In genomic region chr19:30744426-30744825, GRCm38 (mm10) we compare ENCODE assay signal across 25 mouse cellular contexts.
DNase-seq lines count a peak whose midpoint lies in the region; ATAC-seq and TF ChIP-seq lines count a peak whose summit lies in the region.
"Had no signal": no experiment of that assay in that cellular context is flagged by ENCODE, and none has a peak within 500 bp of the region (broad histone marks: within the 10 kb centered on the region; RNA-seq: fewer than 3 reads in every experiment).

No protein-coding gene starts in this region.

- H3K4me2 ChIP-seq in forebrain, embryonic 16.5 days (ENCODE audit: low read length) = no peak overlapping the region
- H3K4me2 ChIP-seq in hindbrain, embryonic 12.5 days (replicated peaks) = no peak overlapping the region
- H3K4me2 ChIP-seq: embryonic facial prominence, embryonic 13.5 days; embryonic facial prominence, embryonic 15.5 days; forebrain, embryonic 12.5 days had no signal

- H3K4me1 ChIP-seq in forebrain, embryonic 16.5 days (replicated peaks; ENCODE audit: control insufficient read depth, insufficient read depth, low read length) = no peaks in the 10 kb centered on the region
- H3K4me1 ChIP-seq in hindbrain, embryonic 12.5 days = no peaks in the 10 kb centered on the region
- H3K4me1 ChIP-seq: embryonic facial prominence, embryonic 13.5 days; embryonic facial prominence, embryonic 15.5 days; forebrain, embryonic 10.5 days; forebrain, embryonic 12.5 days had no signal

- ATAC-seq in granulocyte monocyte progenitor cell, adult 5-6 weeks (replicated peaks; ENCODE audit: poor library complexity, severe bottlenecking) = peak; percentile 76
- ATAC-seq in megakaryocyte, adult 5-6 weeks (ENCODE audit: poor library complexity, severe bottlenecking) = peak; percentile 92
- ATAC-seq in forebrain, embryonic 16.5 days = no peak
- ATAC-seq in hindbrain, embryonic 12.5 days (ENCODE audit: low FRiP score) = no peak
- ATAC-seq: forebrain, embryonic 14.5 days; forebrain, postnatal 0 days had no signal

- H3K9ac ChIP-seq in forebrain, embryonic 16.5 days (replicated peaks; ENCODE audit: low read depth, low read length) = no peak overlapping the region
- no peak overlapping the region for H3K9ac ChIP-seq in hindbrain, embryonic 12.5 days
- H3K9ac ChIP-seq: embryonic facial prominence, embryonic 13.5 days; embryonic facial prominence, embryonic 15.5 days; forebrain, embryonic 12.5 days; forebrain, postnatal 0 days had no signal

- no peaks in the 10 kb centered on the region for H3K9me3 ChIP-seq in forebrain, embryonic 16.5 days (ENCODE audit: control insufficient read depth, low read length)
- no peaks in the 10 kb centered on the region for H3K9me3 ChIP-seq in hindbrain, embryonic 12.5 days (replicated peaks)
- H3K9me3 ChIP-seq: embryonic facial prominence, embryonic 13.5 days; embryonic facial prominence, embryonic 15.5 days; forebrain, embryonic 10.5 days; forebrain, embryonic 12.5 days had no signal

- no peaks in the 10 kb centered on the region for H3K27me3 ChIP-seq in forebrain, embryonic 16.5 days (replicated peaks; ENCODE audit: control insufficient read depth, insufficient read depth, low read length)
- H3K27me3 ChIP-seq in hindbrain, embryonic 12.5 days = no peaks in the 10 kb centered on the region
- H3K27me3 ChIP-seq: embryonic facial prominence, embryonic 13.5 days; embryonic facial prominence, embryonic 15.5 days; forebrain, embryonic 12.5 days had no signal

- peak overlapping the region; percentile 68 for H3K27ac ChIP-seq in gastrocnemius, adult 2 months
- H3K27ac ChIP-seq in forebrain, embryonic 16.5 days (ENCODE audit: low read length) = no peak overlapping the region
- no peak overlapping the region for H3K27ac ChIP-seq in hindbrain, embryonic 12.5 days
- H3K27ac ChIP-seq: embryonic facial prominence, embryonic 13.5 days; embryonic facial prominence, embryonic 15.5 days; forebrain, embryonic 10.5 days; forebrain, embryonic 12.5 days had no signal

- TF ChIP-seq CTCF in gastrocnemius, adult 2 months (IDR thresholded peaks at IDR 0.05) = no peak

- H3K4me3 ChIP-seq in gastrocnemius, adult 2 months = no peak overlapping the region
- no peak overlapping the region for H3K4me3 ChIP-seq in forebrain, embryonic 16.5 days (replicated peaks; ENCODE audit: low read length)
- H3K4me3 ChIP-seq in hindbrain, embryonic 12.5 days = no peak overlapping the region
- H3K4me3 ChIP-seq: embryonic facial prominence, embryonic 13.5 days; embryonic facial prominence, embryonic 15.5 days; erythroblast, embryonic 14.5 days; forebrain, embryonic 10.5 days; forebrain, embryonic 12.5 days had no signal

- no peaks in the 10 kb centered on the region for H3K36me3 ChIP-seq in forebrain, embryonic 16.5 days (ENCODE audit: control insufficient read depth, insufficient read depth)
- H3K36me3 ChIP-seq in hindbrain, embryonic 12.5 days = no peaks in the 10 kb centered on the region
- H3K36me3 ChIP-seq: embryonic facial prominence, embryonic 13.5 days; embryonic facial prominence, embryonic 15.5 days; forebrain, embryonic 10.5 days; forebrain, embryonic 12.5 days had no signal

- intact Hi-C loops in gastrocnemius, adult 2 months (cut with DNase I) = no loop called here
- intact Hi-C loops in gastrocnemius, postnatal 36 days (cut with DNase I) = no loop called here

- no peak for DNase-seq in gastrocnemius, adult 2 months
- no peak for DNase-seq in gastrocnemius, postnatal 36 days
- DNase-seq in 416B (ENCODE audit: low read depth) = peak; percentile 53
- no peak for DNase-seq in yolk sac, embryonic 10.5 days (ENCODE audit: low spot score)
- DNase-seq: adrenal gland, adult 2 months; adrenal gland, postnatal 10 days; adrenal gland, postnatal 25 days; cerebellum, adult 11 months; cerebellum, adult 18-20 months; cerebellum, adult 8-10 months; cerebellum, adult 9-11 months; cerebellum, postnatal 14 days; cerebellum, postnatal 36 days; embryo, embryonic 11 days; forebrain, postnatal 0 days had no signal

Comparison
In these comparisons a context has a peak if more than half of its experiments do, and no peak if none do; other contexts are left out.
1. ATAC-seq: peak in granulocyte monocyte progenitor cell, adult 5-6 weeks (single experiment) and megakaryocyte, adult 5-6 weeks (single experiment); none in forebrain, embryonic 16.5 days (single experiment) and hindbrain, embryonic 12.5 days (single experiment).